12 mouse cellular contexts compared by ENCODE assay signal in genomic region chr5:113776896-113777226, GRCm38 (mm10). TPM values are rescaled to one million over a fixed set of nuclear protein-coding genes. Genes with fewer than 3 reads are reported as not detected.
DNase-seq lines count a peak whose midpoint lies in the region; ATAC-seq and TF ChIP-seq lines count a peak whose summit lies in the region.
"Had no signal": no experiment of that assay in that cellular context is flagged by ENCODE, and none has a peak within 500 bp of the region (broad histone marks: within the 10 kb centered on the region; RNA-seq: fewer than 3 reads in every experiment).

No protein-coding gene starts in this region.

- no peak overlapping the region for H3K4me2 ChIP-seq in liver, embryonic 11.5 days
- no peak overlapping the region for H3K4me2 ChIP-seq in kidney, embryonic 16.5 days (replicated peaks; ENCODE audit: low read depth, low read length)
- H3K4me2 ChIP-seq: stomach, embryonic 15.5 days had no signal

- H3K4me1 ChIP-seq in liver, embryonic 11.5 days (replicated peaks; ENCODE audit: control insufficient read depth, insufficient read depth, low read length) = no peaks in the 10 kb centered on the region
- no peaks in the 10 kb centered on the region for H3K4me1 ChIP-seq in brown adipose tissue, adult 24 weeks (ENCODE audit: control insufficient read depth, insufficient read depth, insufficient read length, low read length)
- H3K4me1 ChIP-seq in kidney, embryonic 16.5 days (ENCODE audit: insufficient read depth, low read length) = peaks cover 10% of the 10 kb centered on the region; the same call in 1 of the 2 replicates
- H3K4me1 ChIP-seq in kidney, adult 2 months (ENCODE audit: control insufficient read depth, insufficient read depth, low read length) = no peaks in the 10 kb centered on the region

- H3K9ac ChIP-seq in liver, embryonic 11.5 days (ENCODE audit: low read depth, low read length) = no peak overlapping the region
- H3K9ac ChIP-seq in kidney, embryonic 16.5 days (replicated peaks; ENCODE audit: low read length) = no peak overlapping the region
- H3K9ac ChIP-seq: stomach, embryonic 15.5 days had no signal

- TF ChIP-seq POLR2A in kidney, adult 2 months (IDR thresholded peaks at IDR 0.05; ENCODE audit: low read depth, low read length) = no peak

- WGBS in liver, embryonic 11.5 days = 67% methylated on average over 8 of the region's 8 CpGs
- WGBS in kidney, embryonic 16.5 days = 89% methylated on average over 8 of the region's 8 CpGs
- 75% methylated on average over 8 of the region's 8 CpGs for WGBS in kidney, adult 2 months

- peaks cover 13% of the 10 kb centered on the region for H3K36me3 ChIP-seq in liver, embryonic 11.5 days (ENCODE audit: control insufficient read depth, insufficient read depth, low read length)
- peaks cover 27% of the 10 kb centered on the region for H3K36me3 ChIP-seq in kidney, embryonic 16.5 days (ENCODE audit: insufficient read depth, low read length)
- H3K36me3 ChIP-seq in kidney, adult 2 months (ENCODE audit: control insufficient read depth, insufficient read depth, low read length) = no peaks in the 10 kb centered on the region; the same call in 1 of the 2 replicates

- H3K4me3 ChIP-seq in liver, embryonic 11.5 days (ENCODE audit: low read depth, low read length) = no peak overlapping the region
- H3K4me3 ChIP-seq in brown adipose tissue, adult 24 weeks (ENCODE audit: insufficient read depth, low read depth, low read length) = no peak overlapping the region
- H3K4me3 ChIP-seq in kidney, embryonic 16.5 days (ENCODE audit: low read length) = no peak overlapping the region
- H3K4me3 ChIP-seq in kidney, adult 2 months (ENCODE audit: insufficient read depth, low read depth, low read length) = no peak overlapping the region
- H3K4me3 ChIP-seq: stomach, embryonic 15.5 days had no signal

- peak; percentile 25 for DNase-seq in liver
- no peak for DNase-seq in liver, embryonic 11.5 days (ENCODE audit: low spot score)
- DNase-seq in lung, postnatal 36 days = peak; percentile 49
- DNase-seq in spleen, postnatal 36 days (ENCODE audit: low spot score in 2 of 2) = peak; percentile 79 to 80
- DNase-seq in kidney, adult 2 months = no peak
- DNase-seq: cerebellum, postnatal 10 days; midbrain, embryonic 14.5 days had no signal

- TF ChIP-seq CTCF in kidney, adult 2 months (conservative IDR thresholded peaks at IDR 0.05; ENCODE audit: insufficient read depth, insufficient read length, low read depth, low read length) = no peak

- no peak overlapping the region for H3K27ac ChIP-seq in liver, embryonic 11.5 days (ENCODE audit: low read depth, low read length)
- H3K27ac ChIP-seq in brown adipose tissue, adult 24 weeks (replicated peaks; ENCODE audit: low read depth, low read length) = peak overlapping the region; percentile 62
- H3K27ac ChIP-seq in kidney, embryonic 16.5 days (ENCODE audit: low read length) = no peak overlapping the region
- H3K27ac ChIP-seq in kidney, adult 2 months (ENCODE audit: insufficient read depth, low read depth, low read length) = no peak overlapping the region
- H3K27ac ChIP-seq: stomach, embryonic 15.5 days had no signal

- no peaks in the 10 kb centered on the region for H3K27me3 ChIP-seq in liver, embryonic 11.5 days (replicated peaks; ENCODE audit: control insufficient read depth, insufficient read depth, low read length)
- H3K27me3 ChIP-seq in kidney, embryonic 16.5 days (ENCODE audit: insufficient read depth, low read length) = no peaks in the 10 kb centered on the region
- H3K27me3 ChIP-seq in kidney, adult 2 months (replicated peaks; ENCODE audit: control insufficient read depth, insufficient read depth, low read length) = no peaks in the 10 kb centered on the region
- H3K27me3 ChIP-seq: stomach, embryonic 15.5 days had no signal

- no peaks in the 10 kb centered on the region for H3K9me3 ChIP-seq in liver, embryonic 11.5 days (ENCODE audit: control insufficient read depth, low read length)
- no peaks in the 10 kb centered on the region for H3K9me3 ChIP-seq in kidney, embryonic 16.5 days (ENCODE audit: low read length)
- H3K9me3 ChIP-seq: stomach, embryonic 15.5 days had no signal

- no peak for ATAC-seq in liver, embryonic 11.5 days (replicated peaks; ENCODE audit: low FRiP score)
- ATAC-seq in kidney, embryonic 16.5 days (ENCODE audit: low FRiP score, low TSS enrichment) = no peak

RNA-seq across cellular contexts. Expression of gene Iscu, which starts 4.3 kb away (rescaled TPM):
- polyA plus RNA-seq in liver, embryonic 11.5 days (2014; fragmentation: Nextera tagmentation; extraction: Ambion mirVana) = 109 and 117 TPM in 2 replicates
- polyA plus RNA-seq in brown adipose tissue, adult 24 weeks (2012; ENCODE audit: insufficient read depth, insufficient read length, missing spikeins) = 426 and 447 TPM in 2 replicates
- 107 and 110 TPM in 2 replicates for polyA plus RNA-seq in kidney, embryonic 16.5 days (2015; fragmentation: Nextera tagmentation; extraction: Ambion mirVana)
- polyA plus RNA-seq in kidney, adult 2 months (2012; rRNA removed) = 355 and 370 TPM in 2 replicates

RNA-seq across cellular contexts. Expression of gene Sart3, which starts 4.6 kb away (rescaled TPM):
- 52.0 and 54.4 TPM in 2 replicates for polyA plus RNA-seq in liver, embryonic 11.5 days (2014; fragmentation: Nextera tagmentation; extraction: Ambion mirVana)
- polyA plus RNA-seq in brown adipose tissue, adult 24 weeks (2012; ENCODE audit: insufficient read depth, insufficient read length, missing spikeins) = 5.9 and 11.4 TPM in 2 replicates
- polyA plus RNA-seq in kidney, embryonic 16.5 days (2015; fragmentation: Nextera tagmentation; extraction: Ambion mirVana) = 54.8 and 62.4 TPM in 2 replicates
- polyA plus RNA-seq in kidney, adult 2 months (2012; rRNA removed) = 13.4 TPM in 2 replicates

RNA-seq across cellular contexts. Expression of gene Tmem119, which starts 23.5 kb away (rescaled TPM):
- 15.6 and 16.9 TPM in 2 replicates for polyA plus RNA-seq in liver, embryonic 11.5 days (2014; fragmentation: Nextera tagmentation; extraction: Ambion mirVana)
- polyA plus RNA-seq in brown adipose tissue, adult 24 weeks (2012; ENCODE audit: insufficient read depth, insufficient read length, missing spikeins) = 0.83 and 1.5 TPM in 2 replicates
- polyA plus RNA-seq in kidney, embryonic 16.5 days (2015; fragmentation: Nextera tagmentation; extraction: Ambion mirVana) = 46.1 and 51.7 TPM in 2 replicates
- 14.8 and 19.0 TPM in 2 replicates for polyA plus RNA-seq in kidney, adult 2 months (2012; rRNA removed)

RNA-seq across cellular contexts. Expression of gene Ficd, which starts 41.3 kb away (rescaled TPM):
- polyA plus RNA-seq in liver, embryonic 11.5 days (2014; fragmentation: Nextera tagmentation; extraction: Ambion mirVana) = 2.9 and 3.7 TPM in 2 replicates
- polyA plus RNA-seq in brown adipose tissue, adult 24 weeks (2012; ENCODE audit: insufficient read depth, insufficient read length, missing spikeins) = 4.2 and 4.4 TPM in 2 replicates
- 6.1 and 7.0 TPM in 2 replicates for polyA plus RNA-seq in kidney, embryonic 16.5 days (2015; fragmentation: Nextera tagmentation; extraction: Ambion mirVana)
- 6.7 and 7.1 TPM in 2 replicates for polyA plus RNA-seq in kidney, adult 2 months (2012; rRNA removed)

RNA-seq across cellular contexts. Expression of gene 1700069L16Rik, which starts 52.3 kb away (rescaled TPM):
- not detected in 2 replicates for polyA plus RNA-seq in liver, embryonic 11.5 days (2014; fragmentation: Nextera tagmentation; extraction: Ambion mirVana)
- not detected in 2 replicates for polyA plus RNA-seq in brown adipose tissue, adult 24 weeks (2012; ENCODE audit: insufficient read depth, insufficient read length, missing spikeins)
- polyA plus RNA-seq in kidney, embryonic 16.5 days (2015; fragmentation: Nextera tagmentation; extraction: Ambion mirVana) = not detected in 2 replicates
- polyA plus RNA-seq in kidney, adult 2 months (2012; rRNA removed) = not detected in 2 replicates
- polyA plus RNA-seq: hindbrain, embryonic 11.5 days; limb, embryonic 11.5 days; midbrain, embryonic 14.5 days; stomach, embryonic 15.5 days had no signal

Comparison
In these comparisons a context has a peak if more than half of its experiments do, and no peak if none do; other contexts are left out.
1. DNase-seq: peak in liver (single experiment), lung, postnatal 36 days (single experiment) and spleen, postnatal 36 days (2 of 2); none in liver, embryonic 11.5 days (single experiment) and kidney, adult 2 months (single experiment).